Mouse (Mus musculus): ENCODE measurements around the gene Scgb1b29. TPM values are rescaled to one million over a fixed set of nuclear protein-coding genes. Genes with fewer than 3 reads are reported as not detected.
"Not testable (repeated sequence)": the region's sequence is repeated elsewhere in the genome, so short reads cannot be mapped to it uniquely, and the experiment has no call there.

Gene Scgb1b29
- not detected in 2 replicates for polyA plus RNA-seq (2014; fragmentation: Nextera tagmentation; extraction: Ambion mirVana)

GRCm38 (mm10) chr7:32441241-32441640 is at the start of gene Scgb1b29:
Gene Scgb1b29 (plus strand): TSS chr7:32441541.
- H3K9ac ChIP-seq; H3K27me3 ChIP-seq (ENCODE audit: insufficient read depth, low read length); ATAC-seq (ENCODE audit: insufficient read depth); H3K27ac ChIP-seq (ENCODE audit: low read depth); H3K4me2 ChIP-seq; H3K4me3 ChIP-seq (ENCODE audit: low read depth, low read length); H3K9me3 ChIP-seq (ENCODE audit: low read depth, low read length); H3K36me3 ChIP-seq (ENCODE audit: insufficient read depth); H3K4me1 ChIP-seq (ENCODE audit: insufficient read depth); DNase-seq: not testable (repeated sequence)
- WGBS = 91% methylated on average over 4 of the region's 5 CpGs

- not testable (repeated sequence) for H3K36me3 ChIP-seq (ENCODE audit: insufficient read depth); H3K4me2 ChIP-seq; ATAC-seq (ENCODE audit: insufficient read depth); H3K27me3 ChIP-seq (ENCODE audit: insufficient read depth, low read length); DNase-seq; H3K27ac ChIP-seq (ENCODE audit: low read depth); H3K9ac ChIP-seq; H3K4me1 ChIP-seq (ENCODE audit: insufficient read depth); H3K9me3 ChIP-seq (ENCODE audit: low read depth, low read length); H3K4me3 ChIP-seq (ENCODE audit: low read depth, low read length)
- WGBS = 84% methylated on average over 6 of the region's 11 CpGs
These were observed 12.7 kb upstream of the Scgb1b29 start for GRCm38 (mm10) chr7:32428636-32429035.

Other genes starting within 250 kb of the Scgb1b29 start
- not detected in 2 replicates for gene Scgb2b11, start 230.4 kb upstream of the Scgb1b29 start, polyA plus RNA-seq (2014; fragmentation: Nextera tagmentation; extraction: Ambion mirVana)
- not detected in 2 replicates for gene Scgb1b11, start 218.7 kb upstream of the Scgb1b29 start, polyA plus RNA-seq (2014; fragmentation: Nextera tagmentation; extraction: Ambion mirVana)
- gene Scgb2b12, start 114.3 kb upstream of the Scgb1b29 start, polyA plus RNA-seq (2014; fragmentation: Nextera tagmentation; extraction: Ambion mirVana) = not detected in 2 replicates
- gene Scgb1b12, start 107.4 kb upstream of the Scgb1b29 start, polyA plus RNA-seq (2014; fragmentation: Nextera tagmentation; extraction: Ambion mirVana) = not detected in 2 replicates

All from lung, embryonic 14.5 days (tissue).